Mouse (Mus musculus) midbrain, embryonic 13.5 days (tissue): Measurements from ENCODE around the gene Zfand3. TPM values are rescaled to one million over a fixed set of nuclear protein-coding genes. Genes with fewer than 3 reads are reported as not detected.

Experiments
- ATAC-seq: fragments of 200-750 bp; cut with Nextera tagmentation; 2 replicates; pipeline ENCODE4 v1.8.0; 2017; ENCODE audit warnings: mild to moderate bottlenecking, moderate TSS enrichment, moderate library complexity
- H3K27ac ChIP-seq: fragments of 300-500 bp; sonication (generic); 2 replicates; pipeline ENCODE4 v1.5.1; 2015; ENCODE audit warnings: inconsistent platforms, mild to moderate bottlenecking, moderate library complexity
- H3K27me3 ChIP-seq: fragments of 300-500 bp; sonication (generic); 2 replicates; pipeline ENCODE4 v1.6.1; 2015; ENCODE audit warnings: mild to moderate bottlenecking, inconsistent platforms
- H3K36me3 ChIP-seq: fragments of 300-500 bp; sonication (generic); 2 replicates; pipeline ENCODE4 v1.6.1; 2015; ENCODE audit warnings: mild to moderate bottlenecking, inconsistent platforms
- H3K4me1 ChIP-seq: fragments of 300-500 bp; sonication (generic); replicated peaks from 2 replicates; pipeline ENCODE4 v1.6.1; 2015; ENCODE audit warnings: inconsistent platforms
- H3K4me2 ChIP-seq: fragments of 300-500 bp; sonication (generic); replicated peaks from 2 replicates; pipeline ENCODE4 v1.6.1; 2015; ENCODE audit warnings: moderate library complexity, mild to moderate bottlenecking, inconsistent platforms
- H3K4me3 ChIP-seq: fragments of 300-500 bp; sonication (generic); replicated peaks from 2 replicates; pipeline ENCODE4 v1.5.1; 2015; ENCODE audit warnings: mild to moderate bottlenecking, inconsistent platforms
- H3K9ac ChIP-seq: fragments of 300-500 bp; sonication (generic); replicated peaks from 2 replicates; pipeline ENCODE4 v1.6.1; 2015; ENCODE audit warnings: mild to moderate bottlenecking, inconsistent platforms
- H3K9me3 ChIP-seq: fragments of 300-500 bp; sonication (generic); 2 replicates; pipeline ENCODE4 v1.6.1; 2016; ENCODE audit warnings: mild to moderate bottlenecking, inconsistent platforms
- WGBS: fragments of 180-500 bp; shearing (Covaris S2); methylation state at CpG from one replicate; pipeline ENCODE4 v1.1.7; 2015; 5-methylcytosine and 5-hydroxymethylcytosine counted together
- polyA plus RNA-seq: library from polyadenylated mRNA; unstranded; fragments of >200 nt; fragmentation: Nextera tagmentation; extraction: Ambion mirVana; gene quantifications from 2 replicates; pipeline ENCODE4 v1.2.1, GENCODE M21; 2015

Zfand3 gene
- polyA plus RNA-seq, 1 experiment from 2014 or later = 85.4 TPM

- Histone ChIP-seq H3K4me1 (peaks cover 71% of the 10 kb centered on the region), H3K27me3 (no peaks in the 10 kb centered on the region), H3K9ac (no peak overlapping the region), H3K27ac (no peak overlapping the region), H3K4me3 (no peak overlapping the region), H3K9me3 (no peaks in the 10 kb centered on the region), H3K36me3 (no peaks in the 10 kb centered on the region), H3K4me2 (no peak overlapping the region)
- WGBS = 71% methylated on average over 10 of the region's 10 CpGs
- no peak for ATAC-seq
These were observed 141.1 kb downstream of the Zfand3 start for GRCm38 (mm10) chr17:30145596-30146149.

- peaks cover 76% of the 10 kb centered on the region for H3K4me1 ChIP-seq
These were observed 142.0 kb downstream of the Zfand3 start for GRCm38 (mm10) chr17:30146555-30146954.

GRCm38 (mm10) chr17:30147897-30148296 lies 143.4 kb downstream of the Zfand3 start:
- no peak for ATAC-seq
- peaks cover 75% of the 10 kb centered on the region for H3K4me1 ChIP-seq
- no peak overlapping the region for H3K27ac ChIP-seq
- H3K9ac ChIP-seq = no peak overlapping the region
- WGBS = 80% methylated on average over 1 of the region's 1 CpGs
- no peaks in the 10 kb centered on the region for H3K36me3 ChIP-seq
- no peak overlapping the region for H3K4me2 ChIP-seq
- H3K27me3 ChIP-seq = no peaks in the 10 kb centered on the region
- H3K4me3 ChIP-seq = no peak overlapping the region
- no peaks in the 10 kb centered on the region for H3K9me3 ChIP-seq

More at GRCm38 (mm10) chr17:30146555-30146954, 142.0 kb downstream of the Zfand3 start:
- no peak overlapping the region for H3K4me2 ChIP-seq
- H3K27me3 ChIP-seq = no peaks in the 10 kb centered on the region
- no peak for ATAC-seq
- peak overlapping the region; percentile 15; the same call in 1 of the 2 replicates for H3K27ac ChIP-seq
- H3K36me3 ChIP-seq = no peaks in the 10 kb centered on the region
- H3K9ac ChIP-seq = no peak overlapping the region
- H3K9me3 ChIP-seq = no peaks in the 10 kb centered on the region
- no peak overlapping the region for H3K4me3 ChIP-seq
- 88% methylated on average over 7 of the region's 7 CpGs for WGBS

- no peak overlapping the region for H3K4me3 ChIP-seq
- no peaks in the 10 kb centered on the region for H3K9me3 ChIP-seq
- ATAC-seq = no peak; the same call in 1 of the 2 replicates
- peaks cover 71% of the 10 kb centered on the region for H3K4me1 ChIP-seq
- no peak overlapping the region for H3K9ac ChIP-seq
- H3K27me3 ChIP-seq = no peaks in the 10 kb centered on the region
- WGBS = 57% methylated on average over 6 of the region's 6 CpGs
- H3K36me3 ChIP-seq = no peaks in the 10 kb centered on the region
- no peak overlapping the region for H3K27ac ChIP-seq
- no peak overlapping the region for H3K4me2 ChIP-seq
These were observed 143.8 kb downstream of the Zfand3 start for GRCm38 (mm10) chr17:30148320-30148719.

GRCm38 (mm10) chr17:30149911-30150310 lies 145.4 kb downstream of the Zfand3 start:
- no peak overlapping the region for H3K4me2 ChIP-seq
- H3K27ac ChIP-seq = peak overlapping the region; percentile 63
- H3K9me3 ChIP-seq = no peaks in the 10 kb centered on the region
- 42% methylated on average over 6 of the region's 6 CpGs for WGBS
- no peak overlapping the region for H3K9ac ChIP-seq
- peaks cover 66% of the 10 kb centered on the region for H3K4me1 ChIP-seq
- no peak overlapping the region for H3K4me3 ChIP-seq
- no peaks in the 10 kb centered on the region for H3K27me3 ChIP-seq
- H3K36me3 ChIP-seq = no peaks in the 10 kb centered on the region
- ATAC-seq = peak; percentile 89

- ATAC-seq = no peak
- H3K4me2 ChIP-seq = no peak overlapping the region
- no peaks in the 10 kb centered on the region for H3K36me3 ChIP-seq
- H3K9ac ChIP-seq = no peak overlapping the region
- WGBS = 80% methylated on average over 4 of the region's 4 CpGs
- no peaks in the 10 kb centered on the region for H3K27me3 ChIP-seq
- H3K27ac ChIP-seq = no peak overlapping the region
- H3K4me3 ChIP-seq = no peak overlapping the region
- peaks cover 65% of the 10 kb centered on the region for H3K4me1 ChIP-seq
- no peaks in the 10 kb centered on the region for H3K9me3 ChIP-seq
These were observed 149.6 kb downstream of the Zfand3 start for GRCm38 (mm10) chr17:30154144-30154543.

- Histone ChIP-seq H3K27ac (no peak overlapping the region; the same call in 1 of the 2 replicates), H3K36me3 (no peaks in the 10 kb centered on the region), H3K4me3 (no peak overlapping the region), H3K9me3 (no peaks in the 10 kb centered on the region), H3K27me3 (no peaks in the 10 kb centered on the region), H3K9ac (no peak overlapping the region), H3K4me1 (peaks cover 64% of the 10 kb centered on the region), H3K4me2 (no peak overlapping the region)
- whole genome bisulfite sequencing = 78% methylated on average over 1 of the region's 1 CpGs
- ATAC-seq = no peak
These were observed 150.3 kb downstream of the Zfand3 start for GRCm38 (mm10) chr17:30154861-30155260.

GRCm38 (mm10) chr17:30155411-30155925 lies 150.9 kb downstream of the Zfand3 start:
- 77% methylated on average over 7 of the region's 7 CpGs for WGBS
- no peak for ATAC-seq
- H3K27ac ChIP-seq = peak overlapping the region; percentile 36; the same call in 1 of the 2 replicates
- H3K9me3 ChIP-seq = no peaks in the 10 kb centered on the region
- no peak overlapping the region for H3K9ac ChIP-seq
- H3K4me1 ChIP-seq = peaks cover 63% of the 10 kb centered on the region
- H3K36me3 ChIP-seq = no peaks in the 10 kb centered on the region
- H3K4me2 ChIP-seq = no peak overlapping the region
- H3K27me3 ChIP-seq = no peaks in the 10 kb centered on the region
- H3K4me3 ChIP-seq = no peak overlapping the region

- Histone ChIP-seq H3K4me3 (no peak overlapping the region), H3K27me3 (no peaks in the 10 kb centered on the region), H3K4me2 (no peak overlapping the region; the same call in 1 of the 2 replicates), H3K9me3 (no peaks in the 10 kb centered on the region), H3K4me1 (peaks cover 64% of the 10 kb centered on the region), H3K36me3 (no peaks in the 10 kb centered on the region), H3K9ac (no peak overlapping the region), H3K27ac (peak overlapping the region; percentile 55; the same call in 1 of the 2 replicates)
- WGBS = 56% methylated on average over 10 of the region's 10 CpGs
- no peak for ATAC-seq
These were observed 154.0 kb downstream of the Zfand3 start for GRCm38 (mm10) chr17:30158419-30159108.

- H3K4me1 ChIP-seq = peaks cover 62% of the 10 kb centered on the region
- H3K27me3 ChIP-seq = no peaks in the 10 kb centered on the region
- ATAC-seq = no peak
- no peak overlapping the region for H3K4me3 ChIP-seq
- 72% methylated on average over 5 of the region's 5 CpGs for whole genome bisulfite sequencing
- H3K36me3 ChIP-seq = no peaks in the 10 kb centered on the region
- no peak overlapping the region for H3K4me2 ChIP-seq
- no peak overlapping the region for H3K9ac ChIP-seq
- H3K9me3 ChIP-seq = no peaks in the 10 kb centered on the region
- no peak overlapping the region for H3K27ac ChIP-seq
These were observed 154.8 kb downstream of the Zfand3 start for GRCm38 (mm10) chr17:30159341-30159740.

- H3K9me3 ChIP-seq = no peaks in the 10 kb centered on the region
- H3K4me1 ChIP-seq = peaks cover 66% of the 10 kb centered on the region
- peak overlapping the region; percentile 44; the same call in 1 of the 2 replicates for H3K27ac ChIP-seq
- H3K4me2 ChIP-seq = no peak overlapping the region
- H3K4me3 ChIP-seq = no peak overlapping the region
- WGBS = 78% methylated on average over 14 of the region's 14 CpGs
- no peaks in the 10 kb centered on the region for H3K36me3 ChIP-seq
- H3K9ac ChIP-seq = no peak overlapping the region
- no peak for ATAC-seq
- H3K27me3 ChIP-seq = no peaks in the 10 kb centered on the region
These were observed 156.4 kb downstream of the Zfand3 start for GRCm38 (mm10) chr17:30160823-30161432.

- Histone ChIP-seq H3K36me3 (0 out of 2 replicates have a peak, but pooled peaks cover 5% of the 10 kb centered on the region), H3K4me1 (peaks cover 48% of the 10 kb centered on the region), H3K4me2 (no peak overlapping the region), H3K9ac (no peak overlapping the region), H3K4me3 (no peak overlapping the region), H3K9me3 (no peaks in the 10 kb centered on the region), H3K27ac (no peak overlapping the region), H3K27me3 (no peaks in the 10 kb centered on the region)
- WGBS = 94% methylated on average over 5 of the region's 5 CpGs
- ATAC-seq = no peak
These were observed 158.4 kb downstream of the Zfand3 start for GRCm38 (mm10) chr17:30162983-30163382.
